14 mouse cellular contexts compared by ENCODE assay signal in genomic region chr17:46138563-46139236, GRCm38 (mm10). TPM values are rescaled to one million over a fixed set of nuclear protein-coding genes. Genes with fewer than 3 reads are reported as not detected.
A peak's percentile ranks its signal among the peaks of the same experiment; 100 is the strongest.
DNase-seq lines count a peak whose midpoint lies in the region; ATAC-seq and TF ChIP-seq lines count a peak whose summit lies in the region.
"Had no signal": no experiment of that assay in that cellular context is flagged by ENCODE, and none has a peak within 500 bp of the region (broad histone marks: within the 10 kb centered on the region; RNA-seq: fewer than 3 reads in every experiment).

No protein-coding gene starts in this region.

- peaks cover 5% of the 10 kb centered on the region; the same call in 1 of the 2 replicates for H3K27me3 ChIP-seq in liver, embryonic 13.5 days
- no peaks in the 10 kb centered on the region for H3K27me3 ChIP-seq in stomach, embryonic 15.5 days (replicated peaks)
- no peaks in the 10 kb centered on the region for H3K27me3 ChIP-seq in intestine, embryonic 16.5 days (replicated peaks; ENCODE audit: control insufficient read depth, insufficient read depth, low read length)
- H3K27me3 ChIP-seq: embryonic facial prominence, embryonic 13.5 days; heart, embryonic 13.5 days had no signal

- ATAC-seq in liver, embryonic 13.5 days (ENCODE audit: low read depth), result peak; percentile 54; the same call in 1 of the 2 replicates
- no peak for ATAC-seq in stomach, embryonic 15.5 days (ENCODE audit: insufficient read depth, low FRiP score, low read depth)
- no peak for ATAC-seq in intestine, embryonic 16.5 days
- ATAC-seq: inflammation-experienced regulatory T-cells, adult 6 months had no signal

- H3K9me3 ChIP-seq in liver, embryonic 13.5 days (replicated peaks), result no peaks in the 10 kb centered on the region
- H3K9me3 ChIP-seq in stomach, embryonic 15.5 days, result no peaks in the 10 kb centered on the region
- H3K9me3 ChIP-seq in intestine, embryonic 16.5 days (ENCODE audit: control insufficient read depth, low read length), result no peaks in the 10 kb centered on the region
- H3K9me3 ChIP-seq: embryonic facial prominence, embryonic 13.5 days; heart, embryonic 13.5 days; hindbrain, embryonic 10.5 days had no signal

- H3K9ac ChIP-seq in liver, embryonic 13.5 days, result peak overlapping the region; percentile 15; the same call in 1 of the 2 replicates
- H3K9ac ChIP-seq in stomach, embryonic 15.5 days, result no peak overlapping the region
- no peak overlapping the region for H3K9ac ChIP-seq in intestine, embryonic 16.5 days (ENCODE audit: low read depth, low read length)
- H3K9ac ChIP-seq: embryonic facial prominence, embryonic 13.5 days; heart, embryonic 13.5 days had no signal

- 38% methylated on average over 8 of the region's 8 CpGs for WGBS in lung, adult 2 months
- 33% methylated on average over 8 of the region's 8 CpGs for WGBS in liver, embryonic 13.5 days (ENCODE audit: insufficient replicate concordance)
- WGBS in stomach, embryonic 15.5 days, result 50% methylated on average over 8 of the region's 8 CpGs
- WGBS in intestine, embryonic 16.5 days, result 70% methylated on average over 8 of the region's 8 CpGs

- intact Hi-C loops in left cerebral cortex, postnatal 36 days (cut with DNase I), result no loop called here

- H3K4me3 ChIP-seq in lung, adult 2 months (replicated peaks; ENCODE audit: extremely low read depth, low read depth, low read length), result no peak overlapping the region
- no peak overlapping the region for H3K4me3 ChIP-seq in liver, embryonic 13.5 days (replicated peaks)
- no peak overlapping the region for H3K4me3 ChIP-seq in stomach, embryonic 15.5 days (replicated peaks)
- H3K4me3 ChIP-seq in intestine, embryonic 16.5 days (ENCODE audit: low read length), result no peak overlapping the region
- H3K4me3 ChIP-seq: embryonic facial prominence, embryonic 13.5 days; heart, embryonic 13.5 days; hindbrain, embryonic 10.5 days had no signal

- H3K4me1 ChIP-seq in lung, adult 2 months (ENCODE audit: control insufficient read depth, insufficient read depth, low read length), result peaks cover 5% of the 10 kb centered on the region
- H3K4me1 ChIP-seq in liver, embryonic 13.5 days (replicated peaks), result peaks cover 19% of the 10 kb centered on the region
- peaks cover 9% of the 10 kb centered on the region for H3K4me1 ChIP-seq in stomach, embryonic 15.5 days
- peaks cover 5% of the 10 kb centered on the region for H3K4me1 ChIP-seq in intestine, embryonic 16.5 days (ENCODE audit: control insufficient read depth, insufficient read depth, low read length)

- H3K4me2 ChIP-seq in liver, embryonic 13.5 days, result peak overlapping the region; percentile 17; the same call in 1 of the 2 replicates
- H3K4me2 ChIP-seq in stomach, embryonic 15.5 days, result no peak overlapping the region
- H3K4me2 ChIP-seq in intestine, embryonic 16.5 days (ENCODE audit: low read depth, low read length), result no peak overlapping the region
- H3K4me2 ChIP-seq: embryonic facial prominence, embryonic 13.5 days; heart, embryonic 13.5 days had no signal

- no peaks in the 10 kb centered on the region for H3K36me3 ChIP-seq in liver, embryonic 13.5 days
- no peaks in the 10 kb centered on the region for H3K36me3 ChIP-seq in stomach, embryonic 15.5 days
- no peaks in the 10 kb centered on the region for H3K36me3 ChIP-seq in intestine, embryonic 16.5 days (ENCODE audit: control insufficient read depth, insufficient read depth, low read length)

- peak; percentile 58 for DNase-seq in lung, postnatal 10 days
- DNase-seq in lung, adult 2 months, result no peak
- peak; percentile 58 to 68 for DNase-seq in adrenal gland, postnatal 36 days
- DNase-seq in liver, embryonic 13.5 days, result peak; percentile 49
- DNase-seq in cerebellum, adult 9-10 months, result no peak
- DNase-seq in left cerebral cortex, postnatal 36 days (ENCODE audit: low spot score in 2 of 2), result no peak
- DNase-seq: cerebellum, adult 11 months; layer of hippocampus, adult 9-11 months had no signal

- no peak for TF ChIP-seq CTCF in lung, adult 2 months (IDR thresholded peaks at IDR 0.05; ENCODE audit: insufficient read depth, low read length)

- TF ChIP-seq POLR2A in lung, adult 2 months (IDR thresholded peaks at IDR 0.05; ENCODE audit: borderline replicate concordance, extremely low read depth, low read depth, low read length), result no peak

- peak overlapping the region; percentile 63 for H3K27ac ChIP-seq in liver, embryonic 13.5 days
- H3K27ac ChIP-seq in stomach, embryonic 15.5 days, result 0 out of 2 replicates have a peak overlapping the region, but pooled peaks have one; percentile 26
- H3K27ac ChIP-seq in intestine, embryonic 16.5 days (ENCODE audit: low read length), result no peak overlapping the region
- H3K27ac ChIP-seq: embryonic facial prominence, embryonic 13.5 days; heart, embryonic 13.5 days; hindbrain, embryonic 10.5 days had no signal

RNA-seq across cellular contexts. Expression of gene Rsph9, which starts 5.3 kb away (rescaled TPM):
- polyA plus RNA-seq in lung, adult 2 months (2012; rRNA removed), result 26.0 and 28.1 TPM in 2 replicates
- 10 to 100 TPM in 1 of 2 experiments, 1 to 10 TPM in 1; 7.9 to 12.8 TPM for total RNA-seq in adrenal gland, postnatal 36 days (2021)
- 0.72 and 0.96 TPM in 2 replicates for polyA plus RNA-seq in liver, embryonic 13.5 days (2015; fragmentation: Nextera tagmentation; extraction: Ambion mirVana)
- 8.7 and 11.6 TPM in 2 replicates for polyA plus RNA-seq in stomach, embryonic 15.5 days (2015; fragmentation: Nextera tagmentation; extraction: Ambion mirVana)
- total RNA-seq in left cerebral cortex, postnatal 36 days (2021), result 10 to 100 TPM; 17.7 to 19.5 TPM
- polyA plus RNA-seq in intestine, embryonic 16.5 days (2015; fragmentation: Nextera tagmentation; extraction: Ambion mirVana), result 6.4 and 8.8 TPM in 2 replicates

RNA-seq across cellular contexts. Expression of gene Mad2l1bp, which starts 14.7 kb away (rescaled TPM):
- polyA plus RNA-seq in lung, adult 2 months (2012; rRNA removed), result 13.1 and 13.8 TPM in 2 replicates
- total RNA-seq in adrenal gland, postnatal 36 days (2021), result 10 to 100 TPM; 19.7 to 20.1 TPM
- 44.4 and 46.9 TPM in 2 replicates for polyA plus RNA-seq in liver, embryonic 13.5 days (2015; fragmentation: Nextera tagmentation; extraction: Ambion mirVana)
- polyA plus RNA-seq in stomach, embryonic 15.5 days (2015; fragmentation: Nextera tagmentation; extraction: Ambion mirVana), result 32.9 and 33.3 TPM in 2 replicates
- total RNA-seq in left cerebral cortex, postnatal 36 days (2021), result 10 to 100 TPM; 11.4 to 15.5 TPM
- 35.4 and 37.1 TPM in 2 replicates for polyA plus RNA-seq in intestine, embryonic 16.5 days (2015; fragmentation: Nextera tagmentation; extraction: Ambion mirVana)

RNA-seq across cellular contexts. Expression of gene Gtpbp2, which starts 22.1 kb away (rescaled TPM):
- 134 and 161 TPM in 2 replicates for polyA plus RNA-seq in lung, adult 2 months (2012; rRNA removed)
- 10 to 100 TPM; 67.4 to 78.1 TPM for total RNA-seq in adrenal gland, postnatal 36 days (2021)
- 25.7 and 27.0 TPM in 2 replicates for polyA plus RNA-seq in liver, embryonic 13.5 days (2015; fragmentation: Nextera tagmentation; extraction: Ambion mirVana)
- 34.7 and 35.8 TPM in 2 replicates for polyA plus RNA-seq in stomach, embryonic 15.5 days (2015; fragmentation: Nextera tagmentation; extraction: Ambion mirVana)
- total RNA-seq in left cerebral cortex, postnatal 36 days (2021), result 100 to 1,000 TPM in 1 of 2 experiments, 10 to 100 TPM in 1; 89.4 to 135 TPM
- 25.3 and 29.2 TPM in 2 replicates for polyA plus RNA-seq in intestine, embryonic 16.5 days (2015; fragmentation: Nextera tagmentation; extraction: Ambion mirVana)

RNA-seq across cellular contexts. Expression of gene Mrps18a, which starts 27.9 kb away (rescaled TPM):
- 41.3 and 44.9 TPM in 2 replicates for polyA plus RNA-seq in lung, adult 2 months (2012; rRNA removed)
- 100 to 1,000 TPM in 1 of 2 experiments, 10 to 100 TPM in 1; 99.1 to 106 TPM for total RNA-seq in adrenal gland, postnatal 36 days (2021)
- polyA plus RNA-seq in liver, embryonic 13.5 days (2015; fragmentation: Nextera tagmentation; extraction: Ambion mirVana), result 92.4 and 99.6 TPM in 2 replicates
- 128 and 137 TPM in 2 replicates for polyA plus RNA-seq in stomach, embryonic 15.5 days (2015; fragmentation: Nextera tagmentation; extraction: Ambion mirVana)
- total RNA-seq in left cerebral cortex, postnatal 36 days (2021), result 10 to 100 TPM; 84.1 to 88.9 TPM
- polyA plus RNA-seq in intestine, embryonic 16.5 days (2015; fragmentation: Nextera tagmentation; extraction: Ambion mirVana), result 159 and 164 TPM in 2 replicates

Comparison
In these comparisons a context has a peak if more than half of its experiments do, and no peak if none do; other contexts are left out.
1. DNase-seq: peak in lung, postnatal 10 days (single experiment), adrenal gland, postnatal 36 days (2 of 2) and liver, embryonic 13.5 days (single experiment); none in lung, adult 2 months (single experiment), cerebellum, adult 9-10 months (single experiment) and left cerebral cortex, postnatal 36 days (0 of 2).